Mouse (Mus musculus) myocyte (in vitro differentiated cells): ENCODE results near the gene Zbp1. TPM values are rescaled to one million over a fixed set of nuclear protein-coding genes. Genes with fewer than 3 reads are reported as not detected.
A peak's percentile ranks its signal among the peaks of the same experiment; 100 is the strongest.

Experiments
- H3K27me3 ChIP-seq: one replicate; pipeline ENCODE4 v1.6.1; 2011; ENCODE audit not compliant: control insufficient read depth, insufficient read depth, insufficient read length
- H3K36me3 ChIP-seq: one replicate; pipeline ENCODE4 v1.6.1; 2011; ENCODE audit not compliant: control insufficient read depth, insufficient read depth
- H3K4me2 ChIP-seq: one replicate; pipeline ENCODE4 v1.6.1; 2011; ENCODE audit warnings: low read depth, control low read depth
- H3K4me3 ChIP-seq: one replicate; pipeline ENCODE4 v1.5.1; 2011; ENCODE audit warnings: mild to moderate bottlenecking, control low read depth, moderate library complexity
- H3K79me2 ChIP-seq: one replicate; pipeline ENCODE4 v1.6.1; 2011; ENCODE audit not compliant: control insufficient read depth, insufficient read depth
- H3ac ChIP-seq: one replicate; pipeline ENCODE4 v1.6.1; 2011; ENCODE audit not compliant: control insufficient read depth, insufficient read length
- CEBPB ChIP-seq: IDR thresholded peaks from 2 replicates; pipeline ENCODE4 v1.6.1; 2011; ENCODE audit warnings: mild to moderate bottlenecking, moderate library complexity; ENCODE audit not compliant: poor library complexity, insufficient read depth, severe bottlenecking
- E2F4 ChIP-seq: IDR thresholded peaks from one replicate; pipeline ENCODE4 v1.6.1; 2011; ENCODE audit warnings: mild to moderate bottlenecking, control low read depth, moderate library complexity; ENCODE audit not compliant: insufficient read depth
- MAX ChIP-seq: IDR thresholded peaks from one replicate; pipeline ENCODE4 v1.6.1; 2011; ENCODE audit warnings: low read depth, mild to moderate bottlenecking, control low read depth
- MYOD1 ChIP-seq, 3 experiments: IDR thresholded peaks; one replicate each; pipeline ENCODE4 v1.6.1; 2011; ENCODE audit warnings: control low read depth in 2 of 3, low read depth in 2 of 3, mild to moderate bottlenecking in 2 of 3, moderate library complexity in 1 of 3; ENCODE audit not compliant: insufficient read length in 2 of 3, control insufficient read depth in 1 of 3
- MYOG ChIP-seq, 3 experiments: IDR thresholded peaks; one replicate each; pipeline ENCODE4 v1.6.1; 2011; ENCODE audit warnings: control low read depth in 2 of 3, low read depth in 2 of 3, mild to moderate bottlenecking in 2 of 3; ENCODE audit not compliant: insufficient read length in 2 of 3, control insufficient read depth in 1 of 3, insufficient read depth in 1 of 3
- POLR2A ChIP-seq: IDR thresholded peaks from one replicate; pipeline ENCODE4 v1.6.1; 2011; ENCODE audit warnings: low read depth, mild to moderate bottlenecking, control low read depth, moderate library complexity; ENCODE audit not compliant: insufficient read length
- POLR2AphosphoS2 ChIP-seq: IDR thresholded peaks from one replicate; pipeline ENCODE4 v1.6.1; 2011; ENCODE audit warnings: low read depth, control low read depth; ENCODE audit not compliant: insufficient read length
- REST ChIP-seq: IDR thresholded peaks from one replicate; pipeline ENCODE4 v1.6.1; 2011; ENCODE audit warnings: mild to moderate bottlenecking, control low read depth, moderate library complexity; ENCODE audit not compliant: insufficient read depth, insufficient read length
- SRF ChIP-seq: IDR thresholded peaks from one replicate; pipeline ENCODE4 v1.6.1; 2011; ENCODE audit warnings: low read depth; ENCODE audit not compliant: control insufficient read depth, insufficient read length
- TCF12 ChIP-seq: IDR thresholded peaks from one replicate; pipeline ENCODE4 v1.6.1; 2011; ENCODE audit warnings: mild to moderate bottlenecking, control low read depth; ENCODE audit not compliant: poor library complexity, insufficient read depth, severe bottlenecking
- TCF3 ChIP-seq: IDR thresholded peaks from one replicate; pipeline ENCODE4 v1.6.1; 2011; ENCODE audit warnings: low read depth, control low read depth; ENCODE audit not compliant: insufficient read length
- USF1 ChIP-seq: IDR thresholded peaks from one replicate; pipeline ENCODE4 v1.6.1; 2011; ENCODE audit warnings: low read depth, mild to moderate bottlenecking, control low read depth, moderate library complexity
- polyA plus RNA-seq: library from polyadenylated mRNA; unstranded; fragments of >200 nt; fragmentation: generic; extraction: Trizol; gene quantifications from one replicate; pipeline ENCODE4 v1.2.1, GENCODE M21; 2012; ENCODE audit warnings: missing spikeins

Zbp1 gene
- polyA plus RNA-seq, 1 experiment, result 1.1 TPM

DNA sequence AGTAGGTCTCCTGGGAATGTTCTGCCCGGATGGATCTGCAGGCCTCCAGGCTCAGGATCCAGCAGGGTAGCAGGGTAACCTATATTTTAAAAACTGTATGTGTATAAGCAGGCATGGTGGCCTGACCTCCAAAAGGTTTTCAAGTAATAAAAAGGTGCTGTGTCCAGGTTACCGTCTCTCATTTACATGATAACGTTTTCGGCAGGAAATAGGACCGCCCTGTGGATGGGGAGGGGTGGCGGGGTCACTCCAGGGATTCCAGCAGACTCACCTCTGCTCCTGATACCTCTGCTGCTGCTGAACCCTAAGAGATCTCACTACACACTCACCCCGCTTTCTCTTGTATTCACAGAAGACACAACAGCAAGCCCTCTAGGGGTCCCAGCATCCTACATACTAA, 7.2 kb upstream of the Zbp1 start:
- Histone ChIP-seq H3ac (no peak overlapping the region), H3K4me2 (no peak overlapping the region), H3K79me2 (no peaks in the 10 kb centered on the region), H3K36me3 (peaks cover 31% of the 10 kb centered on the region), H3K4me3 (no peak overlapping the region), H3K27me3 (no peaks in the 10 kb centered on the region)
- TF ChIP-seq POLR2AphosphoS2 (no peak), MYOG (IDR thresholded peaks at IDR 0.05; ENCODE audit: control insufficient read depth in 1 of 3, insufficient read depth in 1 of 3, insufficient read length in 2 of 3, low read depth in 2 of 3) (no peak), TCF3 (no peak), MYOD1 (IDR thresholded peaks at IDR 0.05; ENCODE audit: control insufficient read depth in 1 of 3, insufficient read length in 2 of 3, low read depth in 2 of 3) (no peak), E2F4 (no peak), CEBPB (no peak), TCF12 (no peak), SRF (no peak), MAX (no peak), USF1 (no peak), REST (no peak), POLR2A (no peak)

DNA sequence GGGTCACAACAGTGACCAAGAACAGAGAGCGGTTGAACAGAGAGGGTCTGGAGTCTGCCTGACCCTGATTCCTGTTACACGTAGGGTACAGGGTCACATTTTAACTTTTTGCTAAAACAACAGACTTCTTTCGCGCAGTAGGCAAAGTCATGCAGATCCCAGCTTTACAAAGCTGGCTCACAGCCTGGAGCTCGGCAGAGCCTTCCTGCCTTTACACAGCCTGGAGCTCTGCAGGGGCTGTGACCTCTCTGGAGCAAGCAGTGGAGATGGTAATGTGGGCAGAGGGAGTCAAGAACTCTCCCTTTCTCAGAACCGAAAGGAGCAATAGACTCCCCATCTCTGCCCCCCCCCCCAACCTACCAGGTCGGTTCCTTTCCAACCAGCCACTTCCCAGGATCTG, 6.1 kb upstream of the Zbp1 start:
- no peaks in the 10 kb centered on the region for H3K79me2 ChIP-seq
- no peaks in the 10 kb centered on the region for H3K27me3 ChIP-seq
- H3ac ChIP-seq, result no peak overlapping the region
- TF ChIP-seq USF1 (no peak), E2F4 (no peak), REST (no peak), POLR2A (peak; percentile 15)
- H3K4me3 ChIP-seq, result no peak overlapping the region
- peaks cover 21% of the 10 kb centered on the region for H3K36me3 ChIP-seq
- H3K4me2 ChIP-seq, result no peak overlapping the region

DNA sequence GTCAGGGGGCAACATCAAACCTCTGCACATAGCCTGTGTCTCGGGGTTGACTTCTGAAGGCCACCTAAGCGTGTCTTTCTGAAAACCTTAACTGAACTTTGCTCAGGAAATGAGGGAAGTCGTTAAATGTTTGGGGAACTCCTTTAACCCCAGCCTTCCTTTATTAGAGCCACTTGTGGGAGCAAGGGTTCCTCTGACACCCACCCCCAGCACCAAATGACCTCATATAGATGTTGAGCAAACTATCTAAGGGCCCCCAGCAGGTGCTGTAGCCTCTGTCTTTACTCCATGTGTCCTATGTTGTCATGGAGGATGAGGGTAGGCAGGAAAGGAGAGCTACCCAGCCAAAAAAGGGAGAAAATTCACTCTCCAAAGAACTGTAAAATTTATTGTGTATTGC, 5.4 kb upstream of the Zbp1 start:
- H3K36me3 ChIP-seq, result peaks cover 15% of the 10 kb centered on the region
- no peak overlapping the region for H3ac ChIP-seq
- no peak overlapping the region for H3K4me2 ChIP-seq
- no peak for TF ChIP-seq MYOD1 (IDR thresholded peaks at IDR 0.05; ENCODE audit: control insufficient read depth in 1 of 3, insufficient read length in 2 of 3, low read depth in 2 of 3)
- no peak for TF ChIP-seq TCF3
- no peak for TF ChIP-seq CEBPB
- no peak for TF ChIP-seq E2F4
- no peak for TF ChIP-seq TCF12
- no peak for TF ChIP-seq REST
- TF ChIP-seq POLR2AphosphoS2, result no peak
- no peak for TF ChIP-seq POLR2A
- TF ChIP-seq MAX, result no peak
- TF ChIP-seq MYOG (IDR thresholded peaks at IDR 0.05; ENCODE audit: control insufficient read depth in 1 of 3, insufficient read depth in 1 of 3, insufficient read length in 2 of 3, low read depth in 2 of 3), result no peak
- no peak for TF ChIP-seq USF1
- TF ChIP-seq SRF, result no peak
- no peaks in the 10 kb centered on the region for H3K27me3 ChIP-seq
- no peak overlapping the region for H3K4me3 ChIP-seq
- H3K79me2 ChIP-seq, result no peaks in the 10 kb centered on the region

DNA sequence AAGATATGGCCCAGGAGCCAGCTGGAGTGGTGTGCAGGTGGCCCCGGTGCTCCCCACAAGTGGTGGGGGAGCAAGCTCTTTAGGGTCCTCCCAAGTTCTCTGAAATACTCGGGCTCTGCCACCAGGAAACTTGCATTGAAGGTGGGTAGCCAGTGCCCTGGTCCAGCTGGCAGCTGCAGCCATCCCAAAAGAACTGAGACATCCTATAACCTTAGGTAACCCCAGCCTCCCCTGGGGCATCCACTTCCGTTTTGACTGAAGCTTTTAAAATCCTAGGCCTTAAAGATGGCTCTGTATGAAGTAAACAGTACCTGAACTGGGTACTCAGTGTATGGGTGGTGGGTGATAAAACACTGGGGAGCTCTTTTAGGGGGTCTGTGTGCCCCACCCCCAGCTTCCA, 4.8 kb upstream of the Zbp1 start:
- no peaks in the 10 kb centered on the region for H3K79me2 ChIP-seq
- peaks cover 15% of the 10 kb centered on the region for H3K36me3 ChIP-seq
- no peak overlapping the region for H3K4me2 ChIP-seq
- H3ac ChIP-seq, result no peak overlapping the region
- TF ChIP-seq MYOD1 (IDR thresholded peaks at IDR 0.05; ENCODE audit: control insufficient read depth in 1 of 3, insufficient read length in 2 of 3, low read depth in 2 of 3), result no peak
- TF ChIP-seq POLR2A, result peak; percentile 2
- TF ChIP-seq MAX, result no peak
- TF ChIP-seq TCF3, result no peak
- peak; percentile 44 for TF ChIP-seq POLR2AphosphoS2
- no peaks in the 10 kb centered on the region for H3K27me3 ChIP-seq
- no peak overlapping the region for H3K4me3 ChIP-seq

DNA sequence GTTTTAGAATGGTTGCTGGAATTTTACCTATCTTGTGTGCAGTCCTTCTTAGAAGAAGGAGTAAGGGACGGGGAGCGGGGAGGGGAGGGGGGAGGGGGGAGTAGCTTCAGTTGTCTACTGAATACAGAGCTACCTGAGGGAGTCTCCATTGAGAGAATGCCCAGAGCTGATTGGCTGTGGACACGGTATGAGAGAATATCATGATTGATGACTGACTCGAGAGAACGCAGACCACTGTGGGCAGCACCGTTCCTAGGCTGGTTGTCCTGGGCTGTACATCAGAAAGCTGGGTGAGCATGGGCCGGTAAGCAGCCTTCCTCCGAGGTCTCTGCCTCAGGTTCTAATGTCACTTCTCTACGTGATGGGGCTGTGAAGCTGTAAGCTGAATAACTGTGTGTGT, 2.0 kb upstream of the Zbp1 start:
- no peaks in the 10 kb centered on the region for H3K27me3 ChIP-seq
- no peaks in the 10 kb centered on the region for H3K79me2 ChIP-seq
- no peak overlapping the region for H3K4me3 ChIP-seq
- H3K4me2 ChIP-seq, result no peak overlapping the region
- no peak overlapping the region for H3ac ChIP-seq
- H3K36me3 ChIP-seq, result peaks cover 5% of the 10 kb centered on the region
- peak; percentile 23 for TF ChIP-seq POLR2AphosphoS2
- no peak for TF ChIP-seq TCF12
